Mouse (Mus musculus) macrophage (primary cell): ENCODE measurements around the gene Dnah7c. TPM values are rescaled to one million over a fixed set of nuclear protein-coding genes. Genes with fewer than 3 reads are reported as not detected.
"Not testable (repeated sequence)": the region's sequence is repeated elsewhere in the genome, so short reads cannot be mapped to it uniquely, and the experiment has no call there.

Experiments used
- H3K27ac ChIP-seq: fragments of 350-480 bp; formaldehyde crosslinking; 2 replicates; pipeline ENCODE4 v1.9.0; 2021
- H3K36me3 ChIP-seq: fragments of 350-480 bp; formaldehyde crosslinking; 2 replicates; pipeline ENCODE4 v1.9.0; 2021; ENCODE audit errors: inconsistent target
- H3K4me3 ChIP-seq: fragments of 350-480 bp; formaldehyde crosslinking; 2 replicates; pipeline ENCODE4 v1.9.0; 2021; ENCODE audit errors: inconsistent target
- H3K79me2 ChIP-seq: fragments of 350-480 bp; formaldehyde crosslinking; 2 replicates; pipeline ENCODE4 v1.9.0; 2021; ENCODE audit errors: inconsistent target
- WGBS: methylation state at CpG from one replicate; pipeline ENCODE4 v1.1.7; 2026; ENCODE audit warnings: inconsistent platforms; ENCODE audit not compliant: missing documents; 5-methylcytosine and 5-hydroxymethylcytosine counted together
- polyA plus RNA-seq: library from polyadenylated mRNA; stranded (reverse); fragments of 250-400 nt; gene quantifications from 3 replicates; pipeline ENCODE4 v1.2.4, GENCODE M21; 2018; ENCODE audit warnings: inconsistent platforms

The Dnah7c gene
- polyA plus RNA-seq, 1 experiment from 2014 or later, result not detected

DNA sequence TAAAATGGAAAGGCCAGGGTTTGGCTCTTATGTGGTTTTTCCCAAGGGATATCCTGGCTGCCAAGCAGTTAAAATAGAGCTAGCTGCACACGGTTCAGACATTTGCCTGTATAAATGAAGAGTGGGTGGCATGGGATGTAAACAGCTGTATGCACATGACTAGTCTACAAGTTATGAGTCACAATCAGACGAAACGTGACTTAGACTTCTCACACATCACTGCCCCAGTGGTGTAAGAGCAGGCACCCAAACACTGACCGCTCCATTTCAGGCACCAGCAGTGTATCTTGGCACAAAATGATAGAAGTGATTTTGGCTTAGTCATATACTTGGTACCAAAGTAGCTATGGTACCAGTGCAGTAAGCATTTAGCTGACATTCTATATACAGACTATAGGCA lies 383.2 kb downstream of the Dnah7c start:
- 88% methylated on average over 3 of the region's 4 CpGs for WGBS
- not testable (repeated sequence) for H3K79me2 ChIP-seq, H3K36me3 ChIP-seq, H3K4me3 ChIP-seq, H3K27ac ChIP-seq

DNA sequence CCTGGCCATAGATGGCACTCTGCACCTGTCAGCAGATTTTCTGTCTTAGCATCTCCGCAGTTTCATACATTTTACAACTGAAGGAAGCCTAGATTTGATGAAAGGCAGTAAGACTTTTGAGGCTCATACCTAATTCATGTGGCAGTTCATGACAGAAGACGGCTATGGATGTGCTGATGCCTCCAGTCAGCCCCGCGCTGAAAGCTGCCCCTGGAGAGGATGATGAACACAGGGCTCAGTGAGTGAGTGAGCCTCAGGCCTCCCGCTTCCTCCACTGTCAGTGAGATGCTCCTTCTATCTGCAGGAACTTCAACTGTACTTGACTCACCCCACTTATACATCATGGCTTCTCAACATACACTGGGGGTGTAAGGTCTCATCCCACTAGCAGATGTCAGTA lies 392.5 kb downstream of the Dnah7c start:
- 100% methylated on average over 2 of the region's 5 CpGs for WGBS
- no peak overlapping the region for H3K4me3 ChIP-seq
- H3K36me3 ChIP-seq, result no peaks in the 10 kb centered on the region; the same call in 1 of the 2 replicates
- H3K27ac ChIP-seq, result no peak overlapping the region
- H3K79me2 ChIP-seq, result no peaks in the 10 kb centered on the region

GRCm38 (mm10) chr1:46822256-46822972 lies 397.0 kb downstream of the Dnah7c start:
- H3K79me2 ChIP-seq, result no peaks in the 10 kb centered on the region
- no peak overlapping the region for H3K4me3 ChIP-seq
- H3K36me3 ChIP-seq, result no peaks in the 10 kb centered on the region; the same call in 1 of the 2 replicates
- WGBS, result 53% methylated on average over 4 of the region's 4 CpGs
- H3K27ac ChIP-seq, result no peak overlapping the region

DNA sequence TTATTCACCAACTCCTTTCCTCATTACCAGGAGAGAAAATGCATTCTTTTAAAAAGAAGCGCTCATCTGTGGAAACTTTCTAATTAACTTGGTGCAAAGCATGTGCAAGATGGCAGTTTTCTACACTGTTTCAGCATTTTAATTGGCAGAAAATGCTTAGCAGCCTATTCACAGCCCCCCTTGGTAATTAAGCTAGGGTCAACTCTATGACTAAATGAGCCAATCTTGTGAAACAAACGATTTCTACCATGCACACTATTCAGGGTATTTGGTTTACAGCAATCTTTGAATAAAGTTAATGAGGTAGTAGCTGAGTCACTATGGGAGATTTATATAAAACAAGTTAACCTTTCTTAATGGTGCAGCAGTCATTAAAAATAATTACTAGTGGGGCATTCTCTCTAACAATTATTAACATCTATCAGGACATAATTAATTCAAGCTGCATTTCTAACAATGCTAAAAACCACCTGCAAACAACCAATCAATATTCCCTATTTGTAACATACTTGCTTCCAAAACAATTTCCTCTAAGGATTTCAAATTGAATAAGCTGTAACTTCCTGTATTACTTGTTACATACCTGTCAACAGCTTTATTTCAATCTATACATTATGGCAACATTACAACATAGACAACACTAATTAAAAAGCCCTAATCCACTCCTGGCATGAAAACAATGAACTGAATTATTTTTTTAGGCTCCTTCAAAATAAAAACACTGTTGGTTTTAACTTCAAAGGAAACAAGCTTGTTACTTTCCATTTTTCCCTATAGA lies 404.9 kb downstream of the Dnah7c start:
- Histone ChIP-seq H3K36me3 (peaks cover 7% of the 10 kb centered on the region; the same call in 1 of the 2 replicates), H3K79me2 (no peaks in the 10 kb centered on the region), H3K4me3 (no peak overlapping the region), H3K27ac (no peak overlapping the region)
- 95% methylated on average over 2 of the region's 2 CpGs for WGBS

GRCm38 (mm10) chr1:46831927-46832326 lies 406.5 kb downstream of the Dnah7c start:
- Histone ChIP-seq H3K27ac (no peak overlapping the region), H3K4me3 (no peak overlapping the region), H3K79me2 (no peaks in the 10 kb centered on the region), H3K36me3 (peaks cover 9% of the 10 kb centered on the region; the same call in 1 of the 2 replicates)
- WGBS, result 55% methylated on average over 5 of the region's 5 CpGs

- WGBS, result 69% methylated on average over 4 of the region's 4 CpGs
- Histone ChIP-seq H3K4me3 (no peak overlapping the region), H3K36me3 (no peaks in the 10 kb centered on the region), H3K27ac (no peak overlapping the region), H3K79me2 (no peaks in the 10 kb centered on the region)
Measured at GRCm38 (mm10) chr1:46843406-46843805, 418.0 kb downstream of the Dnah7c start.

DNA sequence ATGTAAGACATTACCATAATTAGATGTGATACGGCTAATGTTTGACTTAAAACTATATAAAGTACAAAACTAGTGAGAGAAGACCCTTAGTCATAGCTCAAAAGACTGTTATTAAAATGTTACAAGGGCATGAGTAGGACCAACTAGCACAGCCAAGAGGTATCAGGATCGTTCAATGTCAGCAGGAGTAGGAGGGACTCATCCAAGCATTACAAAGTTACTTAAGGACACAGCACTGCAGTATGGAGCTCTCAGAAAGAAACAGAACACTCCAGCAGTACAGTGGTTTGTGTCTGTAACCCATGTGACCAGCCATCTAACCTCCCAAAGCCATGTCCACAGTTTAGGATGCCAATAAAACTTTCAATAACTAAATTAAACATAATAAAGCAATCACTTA lies 418.9 kb downstream of the Dnah7c start:
- Histone ChIP-seq H3K27ac (no peak overlapping the region), H3K4me3 (no peak overlapping the region), H3K79me2 (no peaks in the 10 kb centered on the region), H3K36me3 (no peaks in the 10 kb centered on the region)
- WGBS, result 88% methylated on average over 2 of the region's 2 CpGs

DNA sequence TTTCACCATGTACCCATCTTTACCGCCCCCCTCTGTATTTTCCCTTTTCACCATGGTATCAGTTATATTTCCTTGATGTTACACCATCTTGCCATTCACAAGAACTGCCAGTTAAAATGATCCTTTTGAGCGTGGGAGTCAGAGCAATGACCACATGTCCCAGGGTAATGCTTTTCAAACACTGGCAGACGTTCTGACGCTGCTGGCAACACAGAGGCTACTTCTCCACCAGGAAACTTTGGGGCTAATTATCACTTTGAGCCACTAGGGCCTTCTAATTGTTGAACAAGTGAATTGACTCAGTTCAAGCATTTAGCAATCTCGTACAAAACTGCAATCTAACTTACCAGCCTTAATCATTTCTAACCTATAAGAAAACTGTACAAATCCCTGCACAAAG lies 419.8 kb downstream of the Dnah7c start:
- Histone ChIP-seq H3K79me2 (peaks cover under 1% of the 10 kb centered on the region; the same call in 1 of the 2 replicates), H3K4me3 (no peak overlapping the region), H3K27ac (no peak overlapping the region), H3K36me3 (no peaks in the 10 kb centered on the region)
- WGBS, result 89% methylated on average over 5 of the region's 5 CpGs

- no peaks in the 10 kb centered on the region for H3K36me3 ChIP-seq
- 89% methylated on average over 1 of the region's 1 CpGs for WGBS
- H3K79me2 ChIP-seq, result peaks cover 24% of the 10 kb centered on the region
- no peak overlapping the region for H3K4me3 ChIP-seq
- H3K27ac ChIP-seq, result no peak overlapping the region
Measured at GRCm38 (mm10) chr1:46849758-46850157, 424.4 kb downstream of the Dnah7c start.

GRCm38 (mm10) chr1:46851586-46851985 lies 426.2 kb downstream of the Dnah7c start:
- H3K4me3 ChIP-seq, result peak overlapping the region; percentile 47; the same call in 1 of the 2 replicates
- 0 out of 2 replicates have a peak overlapping the region, but pooled peaks have one; percentile 66 for H3K27ac ChIP-seq
- peaks cover 24% of the 10 kb centered on the region for H3K79me2 ChIP-seq
- 17% methylated on average over 4 of the region's 4 CpGs for WGBS
- no peaks in the 10 kb centered on the region for H3K36me3 ChIP-seq

GRCm38 (mm10) chr1:46852216-46852599 lies 426.8 kb downstream of the Dnah7c start:
- no peaks in the 10 kb centered on the region for H3K36me3 ChIP-seq
- WGBS, result 6% methylated on average over 4 of the region's 4 CpGs

GRCm38 (mm10) chr1:46852600-46853272 lies 427.3 kb downstream of the Dnah7c start:
- peak overlapping the region; percentile 47 for H3K4me3 ChIP-seq
- peaks cover 24% of the 10 kb centered on the region for H3K79me2 ChIP-seq
- H3K27ac ChIP-seq, result peak overlapping the region; percentile 66
- no peaks in the 10 kb centered on the region for H3K36me3 ChIP-seq
- WGBS, result 2% methylated on average over 73 of the region's 75 CpGs

More at GRCm38 (mm10) chr1:46852216-46852599, 426.8 kb downstream of the Dnah7c start:
- H3K79me2 ChIP-seq, result peaks cover 24% of the 10 kb centered on the region
- H3K4me3 ChIP-seq, result peak overlapping the region; percentile 47
- peak overlapping the region; percentile 66 for H3K27ac ChIP-seq

- Histone ChIP-seq H3K4me3 (peak overlapping the region; percentile 51), H3K27ac (peak overlapping the region; percentile 92), H3K79me2 (peaks cover 24% of the 10 kb centered on the region), H3K36me3 (no peaks in the 10 kb centered on the region)
- under 1% methylated on average over 78 of the region's 86 CpGs for WGBS
Measured at GRCm38 (mm10) chr1:46853317-46854035, 428.1 kb downstream of the Dnah7c start.
